Mouse (Mus musculus) granulocyte monocyte progenitor cell, adult 5-6 weeks (primary cell): ENCODE data around the gene Dclk2. TPM values are rescaled to one million over a fixed set of nuclear protein-coding genes. Genes with fewer than 3 reads are reported as not detected.

Source experiments
- ATAC-seq: replicated peaks from 2 replicates; pipeline ENCODE4 v1.8.0; 2016; ENCODE audit warnings: mild to moderate bottlenecking, moderate TSS enrichment, inconsistent platforms; ENCODE audit not compliant: poor library complexity, severe bottlenecking
- total RNA-seq, 2 experiments: library from RNA; stranded (forward) in 1 of 2; stranded (reverse) in 1 of 2; fragments of 200-712, 200-1000 nt in 1 of 2; fragments of >200 nt in 1 of 2; fragmentation: Nextera tagmentation in 1 of 2; gene quantifications; 2 replicates each; pipeline ENCODE4 v1.2.3; 2014 to 2017

The Dclk2 gene
- total RNA-seq, 2 experiments from 2014 or later = under 0.01 to 0.62 TPM

GRCm38 (mm10) chr3:86806834-86807233 lies 113.8 kb downstream of the Dclk2 start:
- ATAC-seq = no peak

GRCm38 (mm10) chr3:86804265-86804664 lies 116.4 kb downstream of the Dclk2 start:
- no peak for ATAC-seq

- no peak for ATAC-seq
Measured at GRCm38 (mm10) chr3:86802825-86803224, 117.8 kb downstream of the Dclk2 start.

- ATAC-seq = no peak
Measured at GRCm38 (mm10) chr3:86800841-86801240, 119.8 kb downstream of the Dclk2 start.

GRCm38 (mm10) chr3:86799041-86799440 lies 121.6 kb downstream of the Dclk2 start:
- ATAC-seq = no peak

GRCm38 (mm10) chr3:86797871-86798460 lies 122.7 kb downstream of the Dclk2 start:
- no peak for ATAC-seq

- ATAC-seq = peak; percentile 82
Measured at GRCm38 (mm10) chr3:86796716-86797115, 123.9 kb downstream of the Dclk2 start.

- ATAC-seq = no peak
Measured at GRCm38 (mm10) chr3:86793720-86794191, 126.9 kb downstream of the Dclk2 start.

- no peak for ATAC-seq
Measured at GRCm38 (mm10) chr3:86793264-86793663, 127.4 kb downstream of the Dclk2 start.

GRCm38 (mm10) chr3:86789752-86790151 lies 130.9 kb downstream of the Dclk2 start:
- ATAC-seq = no peak

GRCm38 (mm10) chr3:86788711-86789110 lies 131.9 kb downstream of the Dclk2 start:
- ATAC-seq = peak; percentile 64

GRCm38 (mm10) chr3:86787423-86788123 lies 133.1 kb downstream of the Dclk2 start:
- ATAC-seq = no peak

- ATAC-seq = no peak
Measured at GRCm38 (mm10) chr3:86786845-86787351, 133.8 kb downstream of the Dclk2 start.

- no peak for ATAC-seq
Measured at GRCm38 (mm10) chr3:86786280-86786679, 134.4 kb downstream of the Dclk2 start.

- no peak for ATAC-seq
Measured at GRCm38 (mm10) chr3:86784930-86785329, 135.7 kb downstream of the Dclk2 start.

GRCm38 (mm10) chr3:86784051-86784450 lies 136.6 kb downstream of the Dclk2 start:
- no peak for ATAC-seq

GRCm38 (mm10) chr3:86779704-86780103 lies 140.9 kb downstream of the Dclk2 start:
- ATAC-seq = 0 out of 2 replicates have a peak, but pooled peaks have one; percentile 12

- ATAC-seq = no peak
Measured at GRCm38 (mm10) chr3:86775444-86775828, 145.2 kb downstream of the Dclk2 start.

GRCm38 (mm10) chr3:86774566-86775443 lies 145.8 kb downstream of the Dclk2 start:
- peak; percentile 95 for ATAC-seq

- no peak for ATAC-seq
Measured at GRCm38 (mm10) chr3:86768969-86769368, 151.7 kb downstream of the Dclk2 start.

GRCm38 (mm10) chr3:86768553-86768952 lies 152.1 kb downstream of the Dclk2 start:
- no peak for ATAC-seq
